Mouse (Mus musculus): ENCODE results near the gene Zxdc.
A peak's percentile ranks its signal among the peaks of the same experiment; 100 is the strongest.

The Zxdc gene

DNA sequence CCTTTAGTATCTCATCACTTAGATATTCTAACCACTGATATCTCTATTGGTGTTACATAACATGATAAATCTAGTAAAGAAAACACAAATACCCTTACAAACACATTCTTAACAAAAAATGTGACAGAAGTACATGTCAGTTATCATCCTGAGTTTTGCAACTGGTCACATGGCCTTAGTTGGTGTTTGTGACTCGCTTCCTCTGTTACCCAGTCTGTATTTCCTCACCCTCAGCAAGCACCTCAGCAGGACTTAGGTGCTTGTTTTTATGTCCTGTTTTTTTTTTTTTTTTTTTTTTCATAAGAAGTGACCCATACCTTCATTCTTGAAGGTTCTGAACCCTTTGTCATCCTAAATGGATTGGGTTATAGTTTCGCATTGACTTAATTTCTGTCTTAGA, 8.4 kb downstream of the Zxdc start:
- DNase-seq (ENCODE audit: low spot score) = no peak

DNA sequence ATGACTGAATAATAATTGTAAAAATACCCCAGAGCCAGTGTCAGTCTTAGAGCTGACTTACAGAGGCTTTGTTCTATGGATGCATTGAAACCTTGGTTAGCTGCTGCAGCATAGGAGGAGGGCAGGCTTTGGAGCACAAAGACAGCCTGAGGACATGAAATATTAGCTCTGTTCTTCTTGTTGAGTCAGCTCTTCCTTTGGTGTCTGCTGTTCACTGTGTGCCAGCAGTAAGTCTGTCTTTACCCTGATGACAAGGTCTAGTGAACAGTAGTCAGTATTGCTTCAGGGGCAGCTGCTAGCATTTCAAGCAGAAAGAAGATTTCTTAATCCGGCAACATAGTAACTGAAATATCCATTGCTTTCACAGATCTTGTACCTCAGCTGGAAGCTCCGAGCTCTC, 12.2 kb downstream of the Zxdc start:
- DNase-seq (ENCODE audit: low spot score) = no peak

DNA sequence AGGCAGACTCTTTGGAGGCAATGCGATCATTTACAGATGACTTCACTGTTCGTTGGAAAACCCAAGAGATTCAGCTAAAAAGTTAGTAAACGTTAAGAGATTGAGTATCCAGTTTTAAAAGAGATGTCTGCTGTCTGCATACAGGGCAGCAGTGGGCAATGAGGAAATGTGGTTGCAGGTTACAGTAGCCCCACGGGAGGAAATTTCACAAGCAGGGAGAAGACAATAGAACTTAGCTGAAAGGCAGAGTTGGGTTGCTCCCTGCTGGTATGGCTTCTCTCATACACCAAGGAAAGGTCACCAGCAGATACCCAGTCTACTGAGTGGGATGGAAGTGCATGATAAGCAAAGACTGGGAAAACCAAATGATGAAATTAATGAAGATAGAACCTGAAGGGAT, 21.3 kb downstream of the Zxdc start:
- DNase-seq (ENCODE audit: low spot score) = no peak

DNA sequence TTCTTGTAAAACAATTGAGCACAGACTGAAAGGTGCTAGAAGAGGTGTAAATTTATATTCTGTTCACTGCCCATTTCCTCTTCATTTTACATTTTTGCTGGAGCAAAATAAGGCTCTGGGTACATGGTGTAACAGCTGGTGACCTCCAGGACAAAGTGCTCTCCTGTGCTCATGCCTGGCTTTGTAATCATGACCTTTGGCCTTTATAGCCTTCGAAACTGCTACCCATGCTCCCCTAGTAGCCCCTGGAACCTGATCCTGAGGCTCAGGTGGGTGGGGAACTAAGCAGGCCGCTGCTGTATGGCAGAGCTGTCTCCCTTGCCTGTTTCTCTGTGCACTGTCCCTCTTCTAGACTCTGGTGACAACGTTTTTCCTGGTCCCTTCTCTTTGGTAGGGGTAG, 24.7 kb downstream of the Zxdc start:
- DNase-seq (ENCODE audit: low spot score) = no peak

DNA sequence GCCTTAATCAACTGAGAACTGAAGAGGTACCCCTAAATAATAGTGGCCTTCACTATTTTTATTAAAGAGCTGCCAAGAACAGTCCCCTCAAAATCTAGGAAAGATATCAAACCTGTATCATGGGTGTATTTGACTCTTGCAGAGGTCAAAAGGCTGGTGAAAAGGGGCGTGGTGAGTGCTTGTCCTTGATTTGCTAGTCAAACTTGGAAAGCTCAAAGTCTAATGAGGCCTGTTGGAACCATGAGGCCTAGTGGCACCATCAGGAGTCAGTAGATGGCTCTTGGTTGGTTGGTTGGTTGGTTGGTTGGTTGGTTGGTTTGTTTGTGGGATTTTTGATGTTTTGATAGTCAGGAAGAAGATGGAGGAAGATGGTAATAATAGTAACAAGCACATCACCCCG, 26.5 kb downstream of the Zxdc start:
- DNase-seq (ENCODE audit: low spot score) = no peak

DNA sequence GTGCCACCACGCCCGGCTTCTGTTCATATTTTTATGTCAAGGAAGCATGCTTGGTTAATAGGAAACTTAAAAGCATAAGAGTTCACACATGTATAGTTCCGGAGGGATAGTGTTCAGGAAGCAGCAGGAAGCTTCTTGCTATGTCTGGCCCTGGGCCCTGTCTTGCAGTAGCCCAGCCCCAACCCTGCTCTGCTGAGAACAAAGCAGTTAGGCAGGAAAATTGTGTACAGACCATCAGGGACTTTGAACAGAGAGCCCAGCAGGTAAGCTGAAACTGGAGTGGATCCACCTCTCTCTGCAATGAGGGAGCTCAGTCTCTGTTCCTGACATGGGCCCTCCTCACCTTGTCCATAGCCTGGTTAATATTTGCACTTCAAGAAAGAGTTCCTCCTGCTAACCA, 28.0 kb downstream of the Zxdc start:
- DNase-seq (ENCODE audit: low spot score) = no peak

DNA sequence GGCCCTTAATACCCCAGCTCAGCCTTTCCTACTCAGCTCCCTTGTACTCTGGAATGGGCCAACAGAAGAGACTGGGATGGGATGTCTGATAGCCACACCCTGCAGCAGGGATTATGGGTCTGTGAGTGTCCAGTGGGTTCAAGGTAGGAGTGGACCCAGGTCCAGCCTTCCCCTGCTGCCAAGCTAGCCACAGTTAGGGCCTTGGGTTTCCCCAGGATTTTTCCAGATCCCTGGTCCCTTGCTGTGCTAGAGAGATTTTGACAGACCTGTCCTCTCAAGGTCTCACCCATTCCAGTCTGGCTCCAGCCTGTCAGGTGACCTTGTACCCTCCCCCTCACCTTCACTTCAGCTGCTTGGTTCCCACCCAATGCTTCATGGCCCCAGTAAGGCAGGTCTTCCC, 39.3 kb downstream of the Zxdc start:
- DNase-seq (ENCODE audit: low spot score) = no peak

DNA sequence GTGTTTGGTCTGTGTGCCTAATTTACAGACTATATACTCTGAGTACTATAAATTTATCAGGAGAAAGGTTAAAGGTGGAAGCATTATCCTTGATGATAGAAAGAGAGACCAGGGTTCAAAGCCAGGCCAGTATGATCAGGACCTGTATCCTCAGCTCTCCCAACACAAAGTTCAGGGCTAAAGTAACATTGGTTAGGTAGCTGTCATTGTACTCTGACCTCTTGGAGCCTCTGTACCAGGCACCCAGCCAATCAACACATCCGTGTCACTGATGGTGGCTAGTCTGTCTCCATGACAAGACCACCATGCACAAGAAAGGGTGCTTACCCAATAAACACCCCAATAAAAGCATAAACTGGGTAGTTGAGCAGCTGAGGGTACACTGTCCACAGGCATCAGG, 41.7 kb downstream of the Zxdc start:
- DNase-seq (ENCODE audit: low spot score) = no peak

DNA sequence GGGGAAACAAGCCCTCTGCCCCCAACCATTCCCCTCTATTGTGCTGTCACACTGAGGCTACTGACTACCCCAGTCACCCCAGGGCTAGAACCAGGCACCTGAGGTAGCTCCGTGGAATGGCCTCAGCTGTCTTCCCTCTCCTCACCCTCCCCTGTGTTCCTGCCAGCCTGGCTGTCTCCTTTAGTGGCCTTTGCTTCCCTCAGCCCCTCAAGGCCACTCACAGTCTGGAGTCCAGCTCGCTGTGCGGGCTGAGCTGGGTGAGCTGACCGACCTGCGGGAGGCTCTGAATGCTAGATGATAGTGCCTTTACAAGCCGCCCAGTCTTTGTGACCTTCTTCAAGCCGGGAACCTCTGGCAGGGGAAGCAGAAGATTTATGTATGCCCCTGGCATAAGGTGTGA, 42.6 kb downstream of the Zxdc start:
- DNase-seq (ENCODE audit: low spot score) = no peak

DNA sequence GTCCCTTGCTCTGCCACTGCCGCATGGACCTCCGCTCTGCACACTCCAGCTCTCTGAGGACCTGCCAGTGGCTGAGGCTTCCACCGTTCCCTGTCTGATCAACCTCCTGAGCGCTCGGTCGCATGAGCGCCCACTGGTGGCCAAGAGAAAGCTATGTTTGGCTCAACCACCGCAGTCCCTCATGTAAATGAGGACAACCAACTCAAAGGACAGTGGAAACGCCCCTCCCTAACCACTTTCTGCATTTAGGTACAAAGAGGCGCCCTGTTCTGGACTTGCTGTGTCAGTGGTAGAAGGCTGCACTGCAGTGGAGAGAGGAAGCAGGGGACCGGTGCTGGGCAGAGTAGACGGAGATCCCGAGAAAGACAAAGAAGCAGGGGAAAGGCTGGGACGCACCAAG, 53.3 kb downstream of the Zxdc start:
- DNase-seq (ENCODE audit: low spot score) = peak; percentile 84

DNA sequence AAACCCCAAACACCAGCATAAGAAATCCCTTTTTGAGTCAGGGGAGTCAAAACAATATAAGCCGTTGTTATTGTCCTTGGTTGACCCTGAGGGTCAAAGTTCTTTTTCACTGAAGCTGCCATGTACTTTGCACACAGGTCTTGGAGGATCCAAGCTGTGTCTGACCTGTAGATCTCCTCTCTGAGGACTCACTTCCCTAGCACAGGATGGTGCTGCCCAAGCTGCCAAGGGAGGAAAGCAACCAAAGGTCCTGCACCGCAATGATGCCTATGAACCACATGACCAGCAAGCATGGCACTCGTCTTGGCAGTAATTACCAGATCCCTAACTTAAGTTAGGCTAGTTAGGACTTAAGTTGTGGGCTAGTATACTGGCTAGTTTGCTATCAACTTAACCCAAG, 56.1 kb downstream of the Zxdc start:
- DNase-seq (ENCODE audit: low spot score) = no peak

DNA sequence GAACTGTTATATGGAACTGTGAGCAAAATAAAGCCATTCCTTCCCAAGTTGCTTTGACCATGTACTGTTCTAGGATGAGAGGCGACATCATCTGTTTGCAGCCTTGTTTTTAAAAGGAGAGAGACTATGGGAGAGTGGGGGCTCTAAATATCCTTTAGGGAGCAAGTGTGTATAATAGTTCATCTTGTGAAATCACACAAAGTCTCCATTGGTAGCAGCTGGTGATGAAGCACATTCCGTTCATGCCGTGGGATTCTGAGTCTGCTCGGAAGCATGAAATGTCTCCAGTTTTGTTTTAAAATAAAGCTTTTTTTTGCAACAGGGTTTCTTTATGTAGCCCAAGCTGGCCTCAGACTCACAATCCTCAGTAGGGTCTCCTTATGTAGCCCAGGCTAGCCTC, 56.7 kb downstream of the Zxdc start:
- no peak for DNase-seq (ENCODE audit: low spot score)

DNA sequence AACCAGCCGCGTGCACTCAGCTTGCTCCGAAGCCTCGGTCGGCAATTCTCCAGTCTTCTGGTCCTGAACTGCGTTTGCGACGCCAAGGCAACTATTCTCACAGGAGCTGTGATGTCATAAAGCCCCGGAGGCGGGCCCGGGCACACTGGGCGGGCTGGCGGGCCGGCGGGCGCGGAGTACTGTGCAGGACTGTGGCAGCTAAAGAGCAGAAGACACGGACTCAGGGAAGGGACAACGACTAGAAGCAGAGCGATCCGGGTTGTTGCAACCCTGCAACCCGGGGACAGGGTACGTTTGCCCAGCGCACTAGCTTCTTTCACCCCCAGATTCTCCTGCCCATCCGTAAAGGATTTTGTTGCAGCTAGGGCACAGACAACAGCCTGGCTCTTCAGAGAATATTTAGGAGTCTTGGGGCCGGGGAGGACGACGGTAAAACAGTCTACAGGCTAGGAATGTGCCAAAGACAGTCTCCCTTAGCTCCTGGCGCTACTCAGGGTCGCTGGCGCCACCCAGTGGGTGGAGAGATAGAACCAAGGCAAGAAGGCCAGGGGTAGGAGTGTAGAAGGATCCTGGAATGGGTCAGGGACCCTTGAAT, 59.2 kb downstream of the Zxdc start, which contains the start of gene Cfap100:
Gene Cfap100, minus strand, starts transcription at position 418 of the 595 bp plus-strand sequence.
- peak; percentile 70 for DNase-seq (ENCODE audit: low spot score)

DNA sequence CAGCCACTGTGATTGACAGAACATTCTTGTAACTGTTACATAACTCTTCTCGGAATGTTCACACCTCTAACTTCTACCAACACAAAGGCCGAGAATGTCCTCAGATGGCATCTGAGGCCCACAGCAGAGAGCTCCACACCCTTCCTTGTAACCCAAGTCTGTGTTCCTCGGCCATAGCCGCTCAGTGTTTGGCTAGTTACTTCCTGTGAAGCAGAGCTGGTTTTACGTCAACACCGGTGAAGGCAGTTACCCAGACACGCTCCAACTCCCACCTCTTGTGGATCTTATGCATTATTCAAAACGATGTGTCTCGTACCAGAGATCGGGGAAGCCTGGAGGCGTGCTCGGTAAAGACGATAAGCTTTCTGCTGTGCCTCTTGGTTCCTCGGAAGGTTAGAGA, 60.6 kb downstream of the Zxdc start:
- DNase-seq (ENCODE audit: low spot score) = peak; percentile 34

DNA sequence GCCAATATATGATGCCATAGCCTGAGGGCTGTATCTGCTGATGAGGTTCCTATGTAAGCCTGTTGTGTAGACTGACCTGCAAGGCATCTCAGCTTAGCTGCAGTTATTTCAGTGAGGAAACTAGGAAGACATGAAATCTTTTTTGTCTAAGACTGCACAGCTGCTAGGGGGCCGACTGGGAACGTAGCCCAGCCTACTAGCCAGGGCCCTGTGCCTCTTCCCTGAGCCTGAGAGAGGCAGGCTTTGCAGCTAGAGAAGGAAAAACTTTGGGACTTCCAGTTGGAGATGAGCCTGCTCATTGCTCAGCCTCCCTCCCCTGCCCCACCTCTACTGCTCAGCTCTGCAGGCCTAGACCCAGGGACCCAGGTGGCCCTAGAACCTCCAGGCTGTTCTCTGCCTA, 62.2 kb downstream of the Zxdc start:
- DNase-seq (ENCODE audit: low spot score) = no peak

DNA sequence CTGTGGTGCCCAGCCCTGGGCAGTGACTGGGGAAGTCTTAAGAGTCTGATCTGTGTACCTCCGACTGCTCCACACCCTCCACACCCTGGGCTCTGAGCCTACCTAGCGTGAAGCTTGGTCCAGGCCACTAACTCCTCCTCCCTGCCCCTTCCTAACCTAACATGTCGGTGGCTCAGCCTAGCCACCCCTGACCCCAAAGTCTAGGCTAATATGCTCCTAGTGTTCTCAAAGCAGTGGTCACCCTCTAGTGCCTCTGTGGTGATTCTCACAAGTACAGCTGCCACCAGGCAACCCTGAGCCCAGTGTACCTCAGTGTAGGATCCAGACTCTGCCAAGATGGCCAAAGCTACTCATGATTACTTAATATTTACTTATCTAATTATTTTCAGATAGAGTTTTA, 65.4 kb downstream of the Zxdc start:
- no peak for DNase-seq (ENCODE audit: low spot score)

DNA sequence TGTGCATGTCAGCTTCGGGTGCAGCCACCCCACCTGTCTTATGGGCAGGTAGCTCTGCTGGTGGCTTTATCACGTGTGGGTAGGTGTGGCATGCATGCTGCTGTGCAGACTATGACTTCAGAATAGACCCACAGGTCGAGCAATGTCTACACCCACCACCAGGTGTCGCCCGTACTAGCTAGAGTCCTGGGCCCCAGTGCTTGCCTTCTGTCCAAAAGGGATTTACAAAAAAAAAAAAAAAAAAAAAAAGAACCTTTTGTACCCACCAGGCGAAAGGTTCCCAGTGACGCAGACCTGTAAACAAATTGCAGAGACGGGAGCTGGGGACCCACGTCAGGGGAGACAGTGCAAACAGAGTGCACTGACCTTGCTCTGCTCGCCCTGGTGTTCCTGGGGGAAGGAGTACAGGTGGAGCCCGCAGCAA, 65.9 kb downstream of the Zxdc start:
- peak; percentile 84 for DNase-seq (ENCODE audit: low spot score)

DNA sequence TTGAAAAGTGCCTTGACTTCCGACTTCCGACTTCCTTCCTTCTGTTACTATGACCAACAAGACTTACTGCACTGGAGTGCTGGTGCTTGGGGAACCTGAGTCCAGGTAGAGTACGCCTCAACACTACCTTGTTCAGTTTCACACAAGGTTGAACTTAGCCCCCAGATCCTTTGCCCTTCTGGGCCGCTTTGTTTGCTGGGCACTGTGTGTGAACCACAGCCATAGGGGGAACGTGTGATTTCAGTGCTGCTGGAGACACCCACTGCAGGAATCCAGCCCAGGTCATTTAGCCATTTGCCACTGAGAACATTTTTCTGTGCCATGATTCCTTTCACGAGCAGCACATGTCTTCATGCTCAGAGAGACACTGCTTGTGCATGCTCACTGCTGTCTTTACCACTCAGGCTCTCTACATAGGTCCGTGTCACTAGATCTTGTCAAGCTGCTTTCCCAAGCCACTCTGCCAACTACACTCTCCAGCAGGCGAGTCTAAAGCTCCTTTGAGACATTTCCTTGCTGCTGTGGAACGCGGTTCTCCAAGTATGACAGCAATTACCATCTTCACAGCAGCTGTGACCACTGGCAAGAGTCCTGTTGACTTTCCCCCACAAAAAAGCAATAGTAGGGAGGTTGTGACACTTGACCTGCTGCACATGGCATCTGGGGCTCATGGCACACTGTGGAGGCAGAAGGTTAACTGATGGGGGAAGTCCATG, 67.1 kb downstream of the Zxdc start:
- no peak for DNase-seq (ENCODE audit: low spot score)

DNA sequence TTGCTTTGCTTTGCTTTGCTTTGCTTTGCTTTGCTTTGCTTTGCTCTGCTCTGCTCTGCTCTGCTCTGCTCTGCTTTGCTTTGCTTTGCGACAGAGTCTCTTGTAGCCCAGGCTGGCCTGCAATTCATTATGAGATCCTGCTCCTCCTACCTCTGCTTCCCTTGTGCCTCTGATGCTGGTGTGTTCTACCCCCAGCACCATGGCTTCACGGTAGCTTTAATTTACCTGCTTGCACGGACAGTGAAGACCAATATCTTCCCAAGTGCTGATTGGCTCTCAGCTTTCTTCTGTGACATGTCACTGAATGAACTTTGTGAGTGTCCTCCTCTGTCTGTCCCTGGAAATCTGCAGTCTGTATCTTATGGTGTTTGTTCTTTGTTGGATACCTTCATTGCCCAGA, 67.7 kb downstream of the Zxdc start:
- DNase-seq (ENCODE audit: low spot score) = no peak

DNA sequence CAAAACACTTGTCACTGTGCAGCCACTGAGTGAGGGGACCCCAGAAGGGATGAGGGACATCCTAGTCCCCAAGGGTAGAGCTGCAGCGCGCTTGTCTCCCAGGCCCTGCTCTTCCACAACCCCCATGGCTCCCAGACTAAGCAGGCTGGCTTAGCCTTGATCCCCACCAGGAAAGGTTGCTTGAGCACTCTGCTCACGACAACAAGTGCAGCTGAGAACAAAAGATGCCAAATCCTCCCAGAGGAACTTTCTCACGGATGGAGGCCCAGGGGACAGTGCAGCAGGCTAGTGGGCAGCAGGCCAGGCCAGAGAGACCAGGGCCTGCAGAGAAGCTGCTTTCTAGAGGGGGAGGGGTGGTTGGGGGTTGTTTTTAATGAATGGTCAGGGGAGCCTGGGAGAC, 77.6 kb downstream of the Zxdc start:
- no peak for DNase-seq (ENCODE audit: low spot score)

DNA sequence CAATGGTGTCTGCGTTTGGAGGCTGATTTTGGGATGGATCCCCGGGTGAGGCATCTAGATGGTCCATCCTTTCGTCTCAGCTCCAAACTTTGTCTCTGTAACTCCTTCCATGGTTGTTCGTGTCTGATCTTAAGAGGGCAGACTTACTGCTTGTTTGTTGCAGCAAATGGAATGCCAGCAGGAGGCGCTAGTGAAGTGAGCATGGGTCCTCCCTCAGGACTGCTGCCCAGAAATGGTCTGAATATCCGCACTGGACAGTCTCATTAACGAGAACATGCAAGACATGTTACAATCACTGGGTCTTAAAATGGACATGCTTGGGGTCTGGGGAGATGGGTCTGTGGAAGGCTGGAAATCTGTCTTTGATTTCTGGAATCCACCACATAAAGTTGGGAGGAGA, 80.9 kb downstream of the Zxdc start:
- peak; percentile 91 for DNase-seq (ENCODE audit: low spot score)

DNA sequence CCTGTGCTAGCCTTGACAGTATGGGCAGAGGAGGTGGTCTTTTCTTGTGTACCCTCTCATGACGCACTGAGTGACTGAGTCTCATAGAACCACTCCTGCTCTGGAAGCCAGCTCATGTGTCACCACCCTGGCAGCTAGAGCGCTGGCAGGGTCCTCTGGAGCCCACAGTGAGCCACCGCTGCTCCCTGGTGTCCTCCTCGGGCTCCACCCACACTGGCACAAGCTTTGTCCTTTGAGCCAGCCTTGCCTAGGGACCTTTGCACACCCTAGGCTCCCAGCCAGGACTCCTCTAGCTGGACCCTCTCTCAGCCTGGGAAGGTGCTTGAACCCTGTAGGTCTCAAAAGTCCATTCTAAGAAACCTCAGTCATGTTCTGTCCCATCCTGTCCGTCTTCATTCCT, 81.4 kb downstream of the Zxdc start:
- DNase-seq (ENCODE audit: low spot score) = no peak

DNA sequence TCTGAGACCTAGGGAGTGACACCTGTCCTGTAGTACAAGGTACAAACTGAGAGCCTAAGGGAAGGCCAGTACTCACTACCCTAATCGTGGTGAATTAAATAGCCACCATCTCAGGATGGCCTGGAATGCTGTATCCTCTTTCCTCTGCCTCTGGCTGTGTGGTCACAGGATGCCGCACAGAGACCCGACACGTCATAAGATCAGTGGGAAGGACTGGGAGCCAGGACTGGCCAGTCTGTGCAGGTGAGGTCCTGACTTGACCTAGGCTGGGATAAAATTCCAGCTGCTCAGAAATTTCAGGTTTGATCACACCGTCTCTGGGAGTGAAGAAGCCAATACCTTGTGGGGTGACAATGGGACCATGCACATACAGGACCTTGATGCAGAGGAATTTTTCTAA, 82.2 kb downstream of the Zxdc start:
- DNase-seq (ENCODE audit: low spot score) = no peak

DNA sequence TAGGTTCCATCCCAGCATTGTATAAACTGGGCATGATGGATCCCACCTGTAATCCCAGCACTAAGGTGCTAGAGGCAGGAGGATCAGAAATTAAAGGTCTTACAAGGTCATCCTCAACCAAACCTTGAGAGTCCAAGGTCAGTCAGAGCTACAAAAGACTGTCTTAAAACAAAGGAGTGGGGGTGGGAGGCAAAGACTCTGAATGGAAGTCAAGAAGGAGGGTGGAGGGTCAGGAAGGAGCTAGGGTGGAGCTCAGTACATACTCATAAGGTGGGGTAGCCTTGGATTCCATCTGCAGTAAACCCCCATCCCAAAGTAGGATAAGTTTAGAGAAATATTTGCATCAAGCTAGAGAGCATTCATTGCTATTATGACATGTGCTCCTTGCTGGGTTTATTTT, 83.3 kb downstream of the Zxdc start:
- no peak for DNase-seq (ENCODE audit: low spot score)

All from lung, postnatal 25 days (tissue).